Mouse (Mus musculus): ENCODE data around the gene L3mbtl1.
A peak's percentile ranks its signal among the peaks of the same experiment; 100 is the strongest.
"Not testable (repeated sequence)": the region's sequence is repeated elsewhere in the genome, so short reads cannot be mapped to it uniquely, and the experiment has no call there.

L3mbtl1 gene

DNA sequence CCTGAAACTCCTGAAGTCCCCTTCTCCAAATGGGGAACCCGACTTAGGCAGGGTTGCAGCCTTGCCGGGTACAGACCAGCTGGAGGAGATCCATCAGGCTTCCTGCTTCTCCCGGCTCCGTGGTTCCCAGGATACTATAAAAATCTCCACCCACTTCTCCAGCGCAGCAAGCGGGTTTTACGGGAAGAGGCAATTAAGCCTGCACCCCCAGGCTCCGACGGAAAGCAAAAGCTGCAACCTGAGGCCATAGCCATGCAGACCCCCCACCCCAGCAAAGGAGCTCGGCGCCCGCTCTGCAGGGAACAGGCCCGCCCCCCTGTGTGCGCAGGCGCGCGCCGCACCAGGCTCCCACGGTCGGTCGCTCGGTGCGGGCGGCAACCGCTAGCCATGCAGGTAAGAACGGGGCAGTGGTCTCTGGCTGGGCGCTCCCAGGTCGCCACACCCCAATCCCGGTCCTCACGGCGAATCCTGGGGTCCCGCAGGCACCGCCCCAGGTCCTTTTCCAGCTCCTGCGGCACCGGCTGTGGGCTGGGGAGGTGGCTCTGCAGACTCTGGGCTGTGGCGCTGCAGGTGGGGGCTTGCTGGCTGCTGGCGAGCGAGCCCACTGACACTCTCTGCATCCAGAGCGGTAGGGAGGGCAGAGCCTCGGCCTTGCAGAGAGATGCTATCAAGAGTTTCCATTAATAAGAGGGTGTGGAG is at the start of gene L3mbtl1:
L3mbtl1 (plus strand) TSS at position 325 of the 699 bp plus-strand sequence.
- DNase-seq: peak; percentile 55 to 72

DNA sequence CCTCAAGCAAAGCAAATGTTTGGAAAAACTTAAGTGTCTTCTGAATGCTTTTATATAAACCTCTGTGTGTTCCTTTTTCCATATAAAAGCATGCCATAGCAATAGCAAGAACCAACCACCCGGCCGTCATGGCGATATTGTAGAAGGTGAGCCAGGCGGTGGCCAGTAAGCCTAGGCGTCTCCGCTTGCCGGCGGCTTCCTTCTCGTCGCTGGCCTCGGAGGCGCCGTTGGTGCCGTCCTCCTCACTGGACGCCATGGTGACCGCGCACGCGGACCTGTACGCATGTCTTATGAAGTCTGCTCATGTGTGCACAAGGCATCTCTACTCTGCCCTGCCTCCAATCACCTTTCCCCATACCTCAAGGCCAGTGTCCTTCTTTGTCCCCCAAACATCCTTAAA is 44.0 kb upstream of the L3mbtl1 start:
- DNase-seq: not testable (repeated sequence)

DNA sequence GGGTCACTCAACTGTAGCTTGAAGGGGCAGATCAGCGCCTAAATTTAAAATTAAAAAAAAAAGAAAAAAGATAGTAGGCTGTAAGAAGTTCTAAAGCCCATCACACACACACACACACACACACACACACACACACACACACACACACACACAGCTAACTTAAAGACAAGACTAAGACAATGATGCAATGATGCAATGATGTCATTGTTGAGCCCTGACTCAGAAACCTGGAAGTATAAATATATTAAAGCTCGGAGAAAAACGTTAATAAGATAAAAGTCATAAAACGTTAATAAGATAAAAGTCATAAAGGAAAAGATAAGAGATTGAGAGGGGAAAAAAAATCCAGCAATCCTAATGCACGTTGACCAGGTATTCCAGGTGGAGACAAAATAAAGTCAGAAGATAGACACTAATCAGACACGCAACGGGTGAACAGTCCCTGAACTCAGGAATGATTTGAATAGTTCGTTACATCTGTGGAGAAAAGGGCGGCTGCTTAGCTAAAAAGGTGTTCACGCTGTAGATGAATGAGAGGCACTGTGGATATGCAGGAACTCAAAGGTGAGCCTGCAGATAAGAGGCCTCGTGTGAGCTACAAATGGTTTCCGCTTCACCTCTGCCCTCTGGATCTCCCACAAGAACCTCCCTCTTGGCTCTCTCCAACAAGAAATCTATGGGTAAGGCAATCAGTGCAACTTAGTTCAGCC is 43.2 kb upstream of the L3mbtl1 start:
- no peak for DNase-seq

DNA sequence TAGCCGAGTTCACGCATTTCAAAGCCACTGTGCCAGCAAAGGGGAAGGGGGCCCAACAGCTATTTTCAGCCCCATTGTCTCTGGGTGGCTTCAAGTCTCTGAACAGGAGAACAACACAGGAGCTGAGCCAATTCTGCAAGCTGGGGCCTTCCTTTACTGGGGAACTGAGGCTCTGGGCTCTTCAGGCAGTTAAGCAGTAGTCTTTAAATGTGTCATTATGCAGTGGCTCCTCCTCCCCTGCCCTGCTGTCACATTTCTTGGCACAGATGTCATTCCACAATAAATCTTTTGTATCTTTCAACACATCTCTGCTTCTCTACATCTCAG is 42.7 kb upstream of the L3mbtl1 start:
- no peak for DNase-seq

DNA sequence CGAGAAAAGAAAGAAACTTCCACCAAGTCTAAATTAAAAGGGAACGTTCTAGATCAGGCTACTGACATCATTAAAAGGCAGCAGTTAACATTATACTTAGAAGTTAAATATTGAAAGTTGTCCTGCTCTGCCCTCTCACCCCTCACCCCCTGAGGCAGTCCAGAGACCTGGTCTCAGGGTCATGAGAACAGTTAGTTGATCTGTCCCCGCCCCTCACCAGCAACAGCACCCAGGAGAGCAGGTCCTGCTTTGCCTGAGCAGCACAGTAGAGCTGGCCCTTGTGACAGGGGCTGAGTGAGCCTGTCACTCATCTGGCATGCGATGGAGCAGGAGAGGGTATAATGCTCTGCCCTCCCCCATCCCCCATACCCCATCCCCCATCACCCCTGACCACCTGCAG is 37.4 kb upstream of the L3mbtl1 start:
- no peak for DNase-seq

DNA sequence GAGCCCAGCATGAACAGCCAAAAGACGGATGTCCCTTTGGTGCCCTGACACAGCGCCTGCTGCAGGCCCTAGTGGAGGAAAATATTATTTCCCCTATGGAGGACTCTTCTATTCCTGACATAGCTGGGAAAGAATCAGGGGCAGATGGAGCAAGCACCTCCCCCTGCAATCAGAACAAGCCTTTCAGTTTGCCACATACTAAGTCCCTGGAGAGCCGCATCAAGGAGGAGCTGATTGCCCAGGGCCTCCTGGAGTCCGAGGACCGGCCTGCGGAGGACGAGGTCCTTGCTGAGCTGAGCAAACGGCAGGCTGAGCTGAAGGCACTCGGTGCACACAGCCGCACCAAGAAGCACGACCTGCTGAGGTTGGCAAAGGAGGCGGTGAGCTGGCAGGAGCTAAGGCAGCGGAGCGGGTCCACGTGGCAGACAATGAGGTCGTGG is 35.2 kb upstream of the L3mbtl1 start:
- DNase-seq: peak; percentile 70 to 74

DNA sequence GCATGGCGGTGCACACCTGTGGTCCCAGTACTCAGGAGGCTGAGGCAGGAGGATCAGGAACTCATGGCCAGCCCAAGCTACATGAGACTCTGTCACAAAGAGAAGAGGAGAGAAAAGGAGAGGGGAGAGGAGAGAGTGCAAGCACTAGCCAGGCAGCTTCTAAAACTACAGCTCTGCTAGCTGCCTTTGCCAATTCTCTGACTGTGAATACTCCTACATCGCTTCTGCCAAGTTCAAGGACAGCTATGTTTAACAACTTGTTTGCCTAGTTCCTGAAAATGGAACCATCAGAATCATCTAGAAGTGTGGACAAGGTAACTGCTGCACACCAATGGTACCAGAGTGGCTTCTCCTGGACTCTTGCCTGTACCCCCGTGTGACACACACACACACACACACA is 29.2 kb upstream of the L3mbtl1 start:
- DNase-seq: no peak

DNA sequence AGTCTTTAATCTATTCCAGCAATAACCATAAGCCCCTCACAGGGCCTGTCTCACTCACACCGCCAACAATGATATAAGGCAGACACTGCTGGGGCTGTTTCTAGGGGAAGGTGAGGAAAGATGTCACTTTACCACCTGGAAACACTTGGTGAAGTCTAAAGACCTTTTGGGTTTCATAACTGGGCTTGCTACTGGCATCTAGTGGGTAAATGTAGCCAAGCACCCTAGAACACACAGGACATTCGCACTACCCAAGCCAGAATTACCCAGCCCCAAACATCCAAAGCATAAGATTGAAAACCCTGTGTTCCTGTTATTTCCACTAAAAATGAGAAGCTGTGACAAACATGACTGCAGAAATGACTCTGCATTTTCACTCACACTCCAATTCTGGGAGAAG is 28.8 kb upstream of the L3mbtl1 start:
- DNase-seq: peak; percentile 20 to 36

DNA sequence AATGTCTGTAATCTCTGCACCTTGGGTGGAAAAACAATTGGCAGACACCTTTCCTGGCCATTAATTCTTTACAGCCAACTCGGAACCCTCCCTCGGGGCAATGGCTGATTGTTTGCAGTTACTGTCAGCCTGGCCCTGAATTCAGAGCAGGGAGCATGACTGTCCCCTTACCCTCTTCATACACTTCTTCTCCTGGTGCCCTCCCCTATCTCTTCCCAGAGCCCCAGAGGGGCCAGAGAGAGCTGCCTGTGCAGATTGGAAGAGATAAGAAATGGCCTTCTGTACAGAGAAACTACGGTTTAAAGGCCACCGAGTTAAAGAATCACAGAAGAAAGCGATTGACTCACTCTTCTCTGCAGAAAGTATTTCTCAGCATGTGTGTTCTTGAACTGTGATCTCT is 23.3 kb upstream of the L3mbtl1 start:
- no peak for DNase-seq

DNA sequence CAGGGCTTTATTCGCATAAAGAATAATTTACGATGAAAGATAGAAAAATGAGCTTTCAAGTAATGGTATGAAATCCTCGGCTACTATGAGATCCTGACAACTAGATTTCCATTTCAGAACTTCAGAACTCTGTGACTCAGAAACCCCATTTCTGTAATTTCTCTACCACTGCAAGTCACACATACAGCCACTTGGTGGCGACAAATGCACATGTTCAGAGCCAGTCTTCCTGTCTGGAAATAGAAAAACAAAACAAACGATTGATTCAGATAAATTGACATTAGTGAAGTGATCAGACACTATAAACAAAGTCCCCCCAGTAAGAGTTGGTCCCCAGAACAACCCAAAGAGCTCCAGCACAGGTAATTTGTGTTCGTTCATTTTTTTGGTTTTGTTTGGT is 21.1 kb upstream of the L3mbtl1 start:
- peak; percentile 47 to 64 for DNase-seq

DNA sequence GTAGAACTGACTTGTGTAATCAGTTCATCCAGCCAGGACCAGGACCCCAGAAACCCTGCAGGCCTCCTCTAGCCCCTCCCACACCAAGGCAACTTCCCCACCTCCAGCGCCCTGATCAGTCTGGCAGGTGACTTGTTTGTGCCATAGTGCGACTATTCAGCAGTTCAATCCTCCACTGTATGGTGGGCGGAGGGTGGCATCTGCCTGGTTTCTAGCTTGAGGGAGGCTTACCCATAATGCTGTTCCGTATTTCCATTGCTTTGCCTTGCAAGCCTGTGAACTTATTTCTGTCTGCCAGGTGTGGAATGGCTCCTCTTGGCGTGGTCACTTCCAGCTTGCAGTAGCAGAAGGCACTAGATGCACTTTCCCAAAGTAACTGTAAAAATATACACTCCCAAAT is 20.4 kb upstream of the L3mbtl1 start:
- DNase-seq: no peak

DNA sequence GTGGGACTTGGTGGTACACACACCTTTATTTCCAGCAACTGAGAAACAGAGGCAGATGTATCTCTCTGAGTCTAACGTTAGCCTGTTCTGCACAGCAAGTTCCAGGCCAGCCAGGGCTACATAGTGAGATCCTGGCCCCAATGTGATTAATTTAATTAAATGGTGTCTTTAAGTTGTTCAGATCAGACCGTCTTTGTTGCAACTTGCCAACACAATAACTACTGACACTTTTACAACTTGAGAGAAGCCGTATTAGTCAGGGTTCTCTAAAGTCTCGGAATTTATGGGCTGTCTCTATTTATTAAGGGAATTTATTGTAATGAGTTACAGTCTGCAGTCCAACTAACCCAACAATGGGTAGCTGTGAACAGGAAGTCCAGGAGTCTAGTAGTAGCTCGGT is 19.1 kb upstream of the L3mbtl1 start:
- no peak for DNase-seq

DNA sequence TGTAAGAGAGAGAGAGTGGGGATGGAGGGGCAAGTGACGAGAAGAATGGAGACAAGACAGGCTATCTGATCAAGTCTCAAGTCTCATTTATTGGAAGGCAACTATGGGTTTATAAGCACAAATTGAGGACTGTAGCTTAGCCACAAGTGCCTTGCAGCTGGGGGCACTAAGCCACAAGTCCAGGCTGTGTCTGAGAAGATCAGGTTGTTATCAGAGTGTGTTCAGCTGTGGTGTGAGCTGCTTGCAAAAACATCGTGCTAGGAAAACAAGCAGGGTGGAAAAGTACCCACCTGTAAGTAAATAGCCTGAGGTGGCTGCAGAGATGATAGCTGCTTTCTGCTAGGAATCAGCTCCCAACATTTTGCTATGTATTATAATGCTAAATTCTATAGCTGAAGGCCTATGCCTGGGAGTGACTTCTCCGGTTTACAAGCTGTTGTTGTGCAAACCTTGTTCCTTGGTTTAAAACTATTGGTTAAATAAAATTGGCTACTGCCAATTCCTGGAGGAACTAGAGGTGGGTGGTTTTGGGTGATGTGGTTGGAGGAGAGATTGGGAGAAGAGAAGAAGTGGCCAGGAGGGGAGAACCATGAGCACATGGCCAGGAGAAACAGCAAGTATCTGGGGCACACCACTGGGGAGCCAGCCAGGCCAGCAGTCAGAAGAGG is 15.2 kb upstream of the L3mbtl1 start:
- no peak for DNase-seq

DNA sequence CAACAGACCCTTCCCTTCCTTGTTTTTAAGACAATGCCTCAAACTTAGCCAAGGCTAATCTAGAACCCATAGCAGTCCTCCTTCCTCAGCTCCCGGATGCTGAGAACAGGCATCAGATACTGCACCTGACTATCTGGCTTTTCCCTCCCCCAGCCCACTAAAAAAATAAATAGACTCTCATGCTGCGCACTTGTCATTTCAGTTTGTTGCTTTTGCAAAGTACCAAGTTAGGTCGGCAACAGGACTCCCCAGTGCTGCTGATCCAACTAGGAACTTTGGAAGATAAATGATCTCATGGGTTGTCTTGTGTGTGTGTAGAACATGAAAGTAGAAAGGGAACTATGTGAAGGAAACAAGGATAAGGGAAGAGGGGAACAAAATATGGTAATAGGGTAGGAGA is 13.6 kb upstream of the L3mbtl1 start:
- no peak for DNase-seq

DNA sequence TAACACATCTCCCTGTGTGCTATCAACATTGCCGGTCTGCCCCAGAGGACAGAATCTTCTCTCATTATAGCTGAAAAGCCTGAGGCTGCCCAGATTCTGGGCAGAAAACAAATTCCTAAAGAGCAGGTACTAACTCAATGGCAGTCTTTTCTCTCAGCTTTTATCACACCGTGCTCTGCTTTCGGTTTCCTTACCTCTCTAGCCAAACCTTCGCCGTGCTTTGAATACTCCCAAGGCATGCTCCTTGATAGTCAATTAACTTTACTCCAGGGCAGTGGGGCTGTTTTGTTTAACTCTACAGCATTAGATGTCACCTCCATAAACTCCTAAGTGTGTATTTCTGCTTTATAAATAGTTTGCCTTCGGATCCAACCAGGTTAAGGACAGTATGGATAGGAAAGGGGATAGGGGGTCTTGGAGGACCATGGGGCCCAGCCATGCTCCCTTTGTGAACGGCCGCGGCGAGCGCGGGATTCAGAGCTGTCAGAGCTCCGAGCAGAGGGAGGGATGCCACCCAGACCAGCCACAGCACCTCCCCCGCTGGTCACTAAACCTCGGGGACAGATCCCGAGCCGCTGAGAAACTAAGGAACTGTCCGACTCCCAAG is 12.7 kb upstream of the L3mbtl1 start:
- DNase-seq: no peak

DNA sequence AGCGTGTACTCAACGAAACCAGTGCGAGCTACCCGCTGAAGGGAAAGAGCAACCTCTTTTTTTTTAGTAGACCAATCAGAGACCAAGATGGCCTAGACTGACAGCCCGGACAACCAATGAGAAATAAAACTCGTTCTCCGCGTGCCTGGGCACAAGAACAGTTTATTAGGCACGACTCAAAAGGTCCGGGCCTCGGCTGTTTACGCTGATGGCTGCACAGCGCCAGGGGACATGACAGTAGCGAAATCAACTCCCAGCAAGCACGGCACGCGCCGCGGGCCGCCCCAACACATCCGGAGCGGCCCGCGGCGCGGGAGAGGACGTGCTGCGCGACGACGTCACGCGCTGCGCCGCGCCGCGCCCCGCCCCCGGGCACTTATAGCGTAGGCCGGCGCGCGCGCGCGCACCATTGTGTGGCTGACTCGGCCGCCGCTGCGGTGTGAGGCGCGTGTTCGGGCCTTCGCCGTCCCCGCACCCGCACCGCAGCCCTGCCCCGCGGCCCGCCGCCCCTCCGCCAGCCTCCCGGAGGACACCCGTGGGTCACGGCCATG is 12.1 kb upstream of the L3mbtl1 start, which contains the start of gene Srsf6:
Srsf6 (plus strand) TSS at position 406 of the 551 bp plus-strand sequence.
- peak; percentile 84 to 96 for DNase-seq

DNA sequence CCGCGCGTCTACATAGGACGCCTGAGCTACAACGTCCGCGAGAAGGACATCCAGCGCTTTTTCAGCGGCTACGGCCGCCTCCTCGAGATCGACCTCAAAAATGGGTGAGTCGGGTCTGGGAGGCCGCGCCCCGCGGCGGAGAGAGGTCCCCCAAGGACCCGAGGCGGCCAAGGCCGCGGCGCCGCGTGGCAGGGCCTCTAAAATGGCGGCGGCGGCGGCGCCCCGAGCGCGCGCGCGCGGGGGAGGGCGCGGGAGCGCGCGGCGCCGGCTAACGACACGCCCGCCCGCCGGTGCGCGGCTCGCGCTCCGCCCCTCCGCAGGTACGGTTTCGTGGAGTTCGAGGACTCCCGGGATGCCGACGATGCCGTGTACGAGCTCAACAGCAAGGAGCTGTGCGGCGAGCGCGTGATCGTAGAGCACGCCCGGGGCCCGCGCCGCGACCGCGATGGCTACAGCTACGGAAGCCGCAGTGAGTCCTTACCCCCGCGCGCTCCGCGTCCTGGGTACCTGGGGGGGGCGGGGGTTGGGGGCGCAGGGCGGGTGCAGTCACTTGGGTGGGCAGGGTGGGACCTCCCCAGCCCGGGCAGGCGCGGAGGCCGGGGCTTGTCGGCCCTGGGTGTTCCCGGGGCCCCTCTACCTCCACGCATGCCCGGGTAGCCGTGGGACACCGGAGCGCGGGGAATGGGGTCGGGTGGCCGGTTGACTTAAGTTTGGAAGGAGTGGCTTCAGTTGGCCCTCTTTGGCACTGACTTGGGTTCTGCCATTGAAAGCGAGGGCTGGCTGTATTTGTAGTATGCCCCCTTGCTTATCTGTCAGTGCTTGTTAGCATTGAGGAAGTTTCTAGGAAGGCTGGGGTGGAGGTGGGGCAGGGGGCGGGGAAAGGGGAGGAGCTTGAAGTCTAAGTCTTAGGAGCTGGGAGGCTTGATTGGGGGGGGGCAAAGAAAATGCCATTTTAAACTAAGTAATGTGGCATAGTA is 11.3 kb upstream of the L3mbtl1 start:
- DNase-seq: peak; percentile 63 to 82

DNA sequence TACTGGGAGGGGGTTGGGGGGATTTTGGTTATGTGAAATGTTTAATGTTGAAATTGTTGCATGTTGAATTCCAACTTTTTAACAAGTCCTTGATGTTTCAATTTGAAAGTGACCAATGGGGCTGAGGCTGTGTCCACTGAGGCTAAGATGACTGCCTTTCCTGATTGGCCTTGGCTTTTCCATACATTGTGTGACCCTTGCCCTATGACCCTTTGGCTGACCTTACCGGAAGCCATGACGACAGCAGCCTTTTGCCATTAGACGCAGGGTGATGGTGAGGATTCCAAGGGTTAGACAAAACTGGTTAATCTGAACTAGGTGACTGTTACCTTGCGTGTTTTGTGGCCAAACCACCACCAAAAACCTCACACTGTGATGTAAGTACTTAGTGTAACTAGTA is 10.6 kb upstream of the L3mbtl1 start:
- DNase-seq: peak; percentile 26 to 30

DNA sequence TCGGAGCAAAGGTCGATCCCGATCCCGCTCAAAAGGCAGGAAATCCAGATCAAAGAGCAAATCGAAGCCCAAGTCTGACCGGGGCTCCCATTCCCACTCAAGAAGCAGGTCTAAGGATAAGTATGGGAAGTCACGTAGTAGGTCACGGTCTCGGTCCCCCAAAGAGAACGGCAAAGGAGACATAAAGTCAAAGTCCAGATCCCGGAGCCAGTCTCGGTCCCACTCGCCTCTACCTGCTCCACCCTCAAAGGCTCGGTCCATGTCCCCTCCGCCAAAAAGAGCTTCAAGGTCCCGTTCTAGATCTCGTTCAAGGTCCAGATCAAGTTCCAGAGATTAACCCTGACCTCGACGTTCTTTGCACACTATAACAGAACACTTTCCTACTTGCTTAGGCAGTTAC is 8.9 kb upstream of the L3mbtl1 start:
- DNase-seq: no peak

DNA sequence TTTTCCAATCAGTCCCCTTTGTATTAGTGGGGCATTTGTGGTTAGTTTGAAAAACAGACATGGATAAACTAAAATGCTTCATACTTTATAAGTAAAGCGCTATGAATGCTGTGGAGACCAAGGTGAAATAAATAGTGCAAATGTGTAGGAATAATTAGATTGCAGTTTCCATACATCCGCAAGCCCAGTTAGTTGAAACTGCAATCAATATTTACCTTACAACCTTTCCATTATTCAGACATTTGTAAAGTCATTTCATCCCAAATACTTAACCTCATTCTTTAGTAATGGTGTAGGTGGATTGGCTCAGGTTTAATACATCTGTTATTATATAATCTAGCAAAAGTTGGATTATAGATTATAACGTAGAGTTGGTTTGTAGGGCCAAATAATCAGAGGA is 7.6 kb upstream of the L3mbtl1 start:
- DNase-seq: no peak

DNA sequence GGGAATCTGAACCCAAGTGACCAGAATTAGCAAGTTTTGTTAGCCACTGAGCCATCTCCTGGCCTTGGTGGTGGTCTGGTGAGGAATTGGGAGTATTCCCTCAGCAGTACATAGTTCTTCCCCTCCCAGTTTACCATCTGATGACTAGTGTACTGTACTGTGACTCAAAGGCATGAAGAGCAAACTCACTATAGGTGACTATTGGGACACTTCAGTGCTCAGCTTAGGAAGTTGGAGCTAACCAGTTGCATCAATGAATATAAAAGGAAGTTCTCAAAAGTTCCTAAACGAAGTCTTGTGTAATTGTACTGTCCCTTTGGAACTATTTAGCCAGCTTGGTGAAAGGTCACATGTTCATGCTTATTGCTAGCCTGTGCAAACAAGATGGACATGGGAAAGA is 3.7 kb upstream of the L3mbtl1 start:
- no peak for DNase-seq

DNA sequence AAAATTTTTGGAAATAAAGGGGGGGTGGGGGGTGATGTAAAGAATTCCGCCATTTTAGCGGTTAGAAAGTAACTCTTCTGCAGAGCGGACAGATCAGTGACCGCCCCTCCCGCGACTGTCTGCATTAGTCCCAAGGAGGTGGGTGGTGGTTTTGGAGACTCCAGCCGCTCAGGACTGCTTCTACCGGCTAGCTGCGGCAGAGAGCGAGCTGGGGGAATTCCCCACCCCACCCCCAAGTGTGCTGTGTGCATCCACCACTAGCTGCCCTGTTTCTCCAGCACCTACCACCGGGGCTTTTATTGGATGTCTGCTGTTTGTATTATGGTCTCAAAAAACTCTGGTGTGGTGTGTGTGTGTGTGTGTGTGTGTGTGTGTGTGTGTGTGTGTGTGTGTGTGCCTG is 659 bp downstream of the L3mbtl1 start:
- DNase-seq: no peak
